Mouse (Mus musculus): ENCODE data around the gene Mmp11. TPM values are rescaled to one million over a fixed set of nuclear protein-coding genes. Genes with fewer than 3 reads are reported as not detected.

Gene Mmp11
- total and polyA plus RNA-seq, 3 experiments = 0.99 to 1.1 TPM; not detected in 1

- TF ChIP-seq USF1 (IDR thresholded peaks at IDR 0.05; ENCODE audit: low read depth, low read length) = no peak
- no peak for TF ChIP-seq NELFE (IDR thresholded peaks at IDR 0.05; ENCODE audit: low read depth, low read length)
- no peak for TF ChIP-seq KAT2A (IDR thresholded peaks at IDR 0.05; ENCODE audit: insufficient replicate concordance, low read length)
- TF ChIP-seq POLR2A (IDR thresholded peaks at IDR 0.05; ENCODE audit: low read depth, low read length) = no peak
- no peak for TF ChIP-seq MYC (IDR thresholded peaks at IDR 0.05; ENCODE audit: low read depth, low read length)
- no peak for TF ChIP-seq ZNF384 (IDR thresholded peaks at IDR 0.05; ENCODE audit: low read depth, low read length)
- no peak for TF ChIP-seq ELF1 (IDR thresholded peaks at IDR 0.05; ENCODE audit: low read depth, low read length)
- TF ChIP-seq MAX (IDR thresholded peaks at IDR 0.05; ENCODE audit: low read length) = no peak
- TF ChIP-seq TCF12 (IDR thresholded peaks at IDR 0.05; ENCODE audit: low read depth, low read length) = no peak
- TF ChIP-seq BHLHE40 (IDR thresholded peaks at IDR 0.05; ENCODE audit: low read depth, low read length) = no peak
- TF ChIP-seq JUND (conservative IDR thresholded peaks at IDR 0.05; ENCODE audit: low read depth, low read length) = no peak
- no peak for TF ChIP-seq SIN3A (IDR thresholded peaks at IDR 0.05; ENCODE audit: low read length)
- no peak for TF ChIP-seq RAD21 (IDR thresholded peaks at IDR 0.05; ENCODE audit: low read depth, low read length)
- no peak for TF ChIP-seq MAZ (IDR thresholded peaks at IDR 0.05; ENCODE audit: low read depth, low read length)
- TF ChIP-seq POLR2AphosphoS2 (IDR thresholded peaks at IDR 0.05; ENCODE audit: low read depth, low read length) = no peak
- no peak for TF ChIP-seq TBP (conservative IDR thresholded peaks at IDR 0.05; ENCODE audit: low read depth, low read length)
- TF ChIP-seq RCOR1 (conservative IDR thresholded peaks at IDR 0.05; ENCODE audit: low read depth, low read length) = no peak
- no peak for TF ChIP-seq CHD1 (IDR thresholded peaks at IDR 0.05; ENCODE audit: low read depth, low read length)
- no peaks in the 10 kb centered on the region for H3K27me3 ChIP-seq (replicated peaks)
- no peak overlapping the region for H3K4me2 ChIP-seq (ENCODE audit: insufficient read depth, low read depth, poor library complexity, severe bottlenecking)
- H3K4me3 ChIP-seq (replicated peaks in 1 of 3; ENCODE audit: low read depth in 2 of 3, low read length in 2 of 3, poor library complexity in 1 of 3) = no peak overlapping the region
- no peak overlapping the region for H3K27ac ChIP-seq (ENCODE audit: insufficient read depth, low read depth)
- no peaks in the 10 kb centered on the region for H3K9me3 ChIP-seq (replicated peaks; ENCODE audit: low read length)
- dilution Hi-C loops (cut with MboI; ENCODE audit: extremely low pct_ligation_motif_present, extremely low pct_unique_long_range_greater_than_20kb, low sequenced_read_pairs) (no loop called here), in situ Hi-C loops (cut with MboI; ENCODE audit: low pct_ligation_motif_present, low pct_unique_long_range_greater_than_20kb, low sequenced_read_pairs) (loop anchor here (10.0 kb wide), 2 partner anchors 74 to 324 kb away; partner anchors contain the start of gene Gm5134)
- H3K36me3 ChIP-seq (replicated peaks in 1 of 2; ENCODE audit: control insufficient read depth in 1 of 2, insufficient read depth in 1 of 2, low read length in 1 of 2) = no peaks in the 10 kb centered on the region
- no peak overlapping the region for H3K9ac ChIP-seq (ENCODE audit: insufficient read depth, low read depth)
- DNase-seq (ENCODE audit: extremely low read depth) = no peak
- peaks cover 0 to 5% of the 10 kb centered on the region in 2 experiments; a peak in 2 of 4 replicates for H3K4me1 ChIP-seq (ENCODE audit: control insufficient read depth in 1 of 2, insufficient read depth in 2 of 2)
- no peaks in the 10 kb centered on the region for H3K79me2 ChIP-seq (replicated peaks; ENCODE audit: control insufficient read depth, extremely low read depth, insufficient read depth, poor library complexity, severe bottlenecking)
These were observed 55.3 kb downstream of the Mmp11 start for GRCm38 (mm10) chr10:75880771-75881577.

- DNase-seq (ENCODE audit: extremely low read depth) = no peak
- no peak overlapping the region for H3K4me2 ChIP-seq (ENCODE audit: insufficient read depth, low read depth, poor library complexity, severe bottlenecking)
- no peak for TF ChIP-seq USF2 (conservative IDR thresholded peaks at IDR 0.05; ENCODE audit: low read depth, low read length)
- TF ChIP-seq MYC (IDR thresholded peaks at IDR 0.05; ENCODE audit: low read depth, low read length) = no peak
- TF ChIP-seq JUN (IDR thresholded peaks at IDR 0.05; ENCODE audit: insufficient read depth, low read depth, low read length) = no peak
- no peak for TF ChIP-seq MAX (IDR thresholded peaks at IDR 0.05; ENCODE audit: low read length)
- no peak for TF ChIP-seq CTCF (conservative IDR thresholded peaks at IDR 0.05 in 1 of 2, IDR thresholded peaks at IDR 0.05 in 1 of 2; ENCODE audit: low read depth in 2 of 2, low read length in 2 of 2)
- H3K9ac ChIP-seq (ENCODE audit: insufficient read depth, low read depth) = no peak overlapping the region
- peaks cover 0 to 5% of the 10 kb centered on the region in 2 experiments; a peak in 2 of 4 replicates for H3K4me1 ChIP-seq (ENCODE audit: control insufficient read depth in 1 of 2, insufficient read depth in 2 of 2)
- H3K9me3 ChIP-seq (replicated peaks; ENCODE audit: low read length) = no peaks in the 10 kb centered on the region
- in situ Hi-C loops (cut with MboI; ENCODE audit: low pct_ligation_motif_present, low pct_unique_long_range_greater_than_20kb, low sequenced_read_pairs) = loop anchor here (10.0 kb wide), 2 partner anchors 74 to 324 kb away; partner anchors contain the start of gene Gm5134
- H3K27ac ChIP-seq (ENCODE audit: insufficient read depth, low read depth) = no peak overlapping the region
- H3K27me3 ChIP-seq (replicated peaks) = no peaks in the 10 kb centered on the region
- H3K4me3 ChIP-seq (replicated peaks in 1 of 3; ENCODE audit: low read depth in 2 of 3, low read length in 2 of 3, poor library complexity in 1 of 3) = no peak overlapping the region
- dilution Hi-C loops (cut with MboI; ENCODE audit: extremely low pct_ligation_motif_present, extremely low pct_unique_long_range_greater_than_20kb, low sequenced_read_pairs) = no loop called here
- no peaks in the 10 kb centered on the region for H3K79me2 ChIP-seq (replicated peaks; ENCODE audit: control insufficient read depth, extremely low read depth, insufficient read depth, poor library complexity, severe bottlenecking)
- no peaks in the 10 kb centered on the region for H3K36me3 ChIP-seq (replicated peaks in 1 of 2; ENCODE audit: control insufficient read depth in 1 of 2, insufficient read depth in 1 of 2, low read length in 1 of 2)
These were observed 55.9 kb downstream of the Mmp11 start for GRCm38 (mm10) chr10:75880351-75880750.
